9 mouse cellular contexts compared by ENCODE assay signal in genomic region chr15:60760015-60760437, GRCm38 (mm10).
DNase-seq lines count a peak whose midpoint lies in the region; ATAC-seq and TF ChIP-seq lines count a peak whose summit lies in the region.
"Had no signal": no experiment of that assay in that cellular context is flagged by ENCODE, and none has a peak within 500 bp of the region (broad histone marks: within the 10 kb centered on the region; RNA-seq: fewer than 3 reads in every experiment).

No protein-coding gene starts in this region.

- 21% methylated on average over 6 of the region's 6 CpGs for WGBS in heart, embryonic 11.5 days (ENCODE audit: insufficient replicate concordance)
- 31% methylated on average over 6 of the region's 6 CpGs for WGBS in kidney, embryonic 15.5 days
- 28% methylated on average over 6 of the region's 6 CpGs for WGBS in lung, embryonic 14.5 days

- H3K9me3 ChIP-seq in heart, embryonic 11.5 days (replicated peaks; ENCODE audit: control insufficient read depth, low read length) = no peaks in the 10 kb centered on the region
- H3K9me3 ChIP-seq in kidney, embryonic 15.5 days (replicated peaks) = no peaks in the 10 kb centered on the region
- H3K9me3 ChIP-seq in lung, embryonic 14.5 days (ENCODE audit: low read depth, low read length) = no peaks in the 10 kb centered on the region
- H3K9me3 ChIP-seq: liver, embryonic 15.5 days had no signal

- peak; percentile 82 for TF ChIP-seq CTCF in lung, embryonic 14.5 days (IDR thresholded peaks at IDR 0.05; ENCODE audit: low read depth)

- peak; percentile 73 for ATAC-seq in heart, embryonic 11.5 days (replicated peaks; ENCODE audit: insufficient number of reproducible peaks, low FRiP score, low TSS enrichment)
- ATAC-seq in kidney, embryonic 15.5 days (replicated peaks; ENCODE audit: low FRiP score) = peak; percentile 83
- ATAC-seq in lung, embryonic 14.5 days (ENCODE audit: insufficient read depth) = peak; percentile 90

- no peak overlapping the region for H3K27ac ChIP-seq in heart, embryonic 11.5 days (ENCODE audit: low read depth, low read length)
- no peak overlapping the region for H3K27ac ChIP-seq in kidney, embryonic 15.5 days
- H3K27ac ChIP-seq in lung, embryonic 14.5 days (ENCODE audit: low read depth) = no peak overlapping the region
- H3K27ac ChIP-seq: liver, embryonic 15.5 days had no signal

- no peak overlapping the region for H3K4me2 ChIP-seq in heart, embryonic 11.5 days
- no peak overlapping the region for H3K4me2 ChIP-seq in kidney, embryonic 15.5 days
- H3K4me2 ChIP-seq in lung, embryonic 14.5 days = no peak overlapping the region
- H3K4me2 ChIP-seq: liver, embryonic 15.5 days had no signal

- H3K27me3 ChIP-seq in heart, embryonic 11.5 days (ENCODE audit: control insufficient read depth, insufficient read depth, low read length) = no peaks in the 10 kb centered on the region
- no peaks in the 10 kb centered on the region for H3K27me3 ChIP-seq in kidney, embryonic 15.5 days
- no peaks in the 10 kb centered on the region for H3K27me3 ChIP-seq in lung, embryonic 14.5 days (ENCODE audit: insufficient read depth, low read length)
- H3K27me3 ChIP-seq: liver, embryonic 15.5 days had no signal

- peak; percentile 20 to 49 for DNase-seq in CD8-positive naive resting alpha-beta T cell, adult 2 months (ENCODE audit: low read depth in 2 of 2, low spot score in 2 of 2)
- peak; percentile 63 to 66 for DNase-seq in adrenal gland, adult 18-20 months (ENCODE audit: low spot score in 2 of 2)
- DNase-seq in embryo, embryonic 11.5 days (ENCODE audit: low read depth, low spot score) = peak; percentile 14
- DNase-seq in lung, embryonic 14.5 days = peak; percentile 71
- DNase-seq in retina, adult 2 months (ENCODE audit: low read depth, low spot score) = peak; percentile 6
- peak; percentile 45 for DNase-seq in yolk sac, embryonic 10.5 days (ENCODE audit: low spot score)

- H3K4me3 ChIP-seq in heart, embryonic 11.5 days (ENCODE audit: low read depth, low read length) = no peak overlapping the region
- no peak overlapping the region for H3K4me3 ChIP-seq in kidney, embryonic 15.5 days (replicated peaks)
- no peak overlapping the region for H3K4me3 ChIP-seq in lung, embryonic 14.5 days (ENCODE audit: low read depth, low read length)
- H3K4me3 ChIP-seq: liver, embryonic 15.5 days had no signal

- H3K4me1 ChIP-seq in heart, embryonic 11.5 days (ENCODE audit: control insufficient read depth, insufficient read depth, low read length) = no peaks in the 10 kb centered on the region
- no peaks in the 10 kb centered on the region for H3K4me1 ChIP-seq in kidney, embryonic 15.5 days
- H3K4me1 ChIP-seq in lung, embryonic 14.5 days (ENCODE audit: insufficient read depth) = no peaks in the 10 kb centered on the region
- H3K4me1 ChIP-seq: liver, embryonic 15.5 days had no signal

- H3K9ac ChIP-seq in heart, embryonic 11.5 days (ENCODE audit: low read depth, low read length) = no peak overlapping the region
- no peak overlapping the region for H3K9ac ChIP-seq in kidney, embryonic 15.5 days
- H3K9ac ChIP-seq in lung, embryonic 14.5 days = no peak overlapping the region
- H3K9ac ChIP-seq: liver, embryonic 15.5 days had no signal

- no peaks in the 10 kb centered on the region for H3K36me3 ChIP-seq in heart, embryonic 11.5 days (ENCODE audit: control insufficient read depth, insufficient read depth, low read length)
- no peaks in the 10 kb centered on the region for H3K36me3 ChIP-seq in kidney, embryonic 15.5 days
- no peaks in the 10 kb centered on the region for H3K36me3 ChIP-seq in lung, embryonic 14.5 days (ENCODE audit: insufficient read depth)
- H3K36me3 ChIP-seq: liver, embryonic 15.5 days had no signal

Comparison
In these comparisons a context has a peak if more than half of its experiments do, and no peak if none do; other contexts are left out.
1. DNase-seq: peak in every context shown above with its lines; median percentile 71 in lung, embryonic 14.5 days; 64 in adrenal gland, adult 18-20 months; 45 in yolk sac, embryonic 10.5 days; 34 in CD8-positive naive resting alpha-beta T cell, adult 2 months; 14 in embryo, embryonic 11.5 days; 6 in retina, adult 2 months.